Mouse (Mus musculus) CD4-positive helper T cell, adult 2 months (primary cell): ENCODE results near the gene Plcl2.

Experiments used
- DNase-seq: peaks from one replicate; pipeline ENCODE4 v3.0.0-alpha.2; 2012; ENCODE audit warnings: low read depth, missing footprints, low spot score

Plcl2 gene

GRCm38 (mm10) chr17:50499091-50499790, 10.0 kb upstream of the Plcl2 start:
- peak; percentile 39 for DNase-seq

GRCm38 (mm10) chr17:50500806-50501205, 8.4 kb upstream of the Plcl2 start:
- DNase-seq: no peak

GRCm38 (mm10) chr17:50503075-50503474, 6.1 kb upstream of the Plcl2 start:
- no peak for DNase-seq

- no peak for DNase-seq
Measured at GRCm38 (mm10) chr17:50504070-50504846, 4.9 kb upstream of the Plcl2 start.

GRCm38 (mm10) chr17:50505910-50506634, 3.1 kb upstream of the Plcl2 start:
- DNase-seq: no peak

- no peak for DNase-seq
Measured at GRCm38 (mm10) chr17:50506861-50507321, 2.3 kb upstream of the Plcl2 start.

GRCm38 (mm10) chr17:50508055-50508774, 988 bp upstream of the Plcl2 start:
- DNase-seq: no peak

GRCm38 (mm10) chr17:50508775-50509250, 390 bp upstream of the Plcl2 start:
- peak; percentile 82 for DNase-seq

GRCm38 (mm10) chr17:50510279-50510678, 1.1 kb downstream of the Plcl2 start:
- no peak for DNase-seq

GRCm38 (mm10) chr17:50510741-50511140, 1.5 kb downstream of the Plcl2 start:
- DNase-seq: no peak

GRCm38 (mm10) chr17:50512222-50512621, 3.0 kb downstream of the Plcl2 start:
- no peak for DNase-seq

GRCm38 (mm10) chr17:50512841-50513240, 3.6 kb downstream of the Plcl2 start:
- DNase-seq: peak; percentile 56

- DNase-seq: peak; percentile 46
Measured at GRCm38 (mm10) chr17:50513376-50513775, 4.2 kb downstream of the Plcl2 start.

- no peak for DNase-seq
Measured at GRCm38 (mm10) chr17:50514012-50514411, 4.8 kb downstream of the Plcl2 start.

- DNase-seq: no peak
Measured at GRCm38 (mm10) chr17:50515926-50516325, 6.7 kb downstream of the Plcl2 start.

GRCm38 (mm10) chr17:50517781-50518415, 8.7 kb downstream of the Plcl2 start:
- no peak for DNase-seq

GRCm38 (mm10) chr17:50519588-50519987, 10.4 kb downstream of the Plcl2 start:
- DNase-seq: no peak

GRCm38 (mm10) chr17:50522473-50523083, 13.4 kb downstream of the Plcl2 start:
- no peak for DNase-seq

GRCm38 (mm10) chr17:50524970-50525369, 15.8 kb downstream of the Plcl2 start:
- peak; percentile 86 for DNase-seq

- no peak for DNase-seq
Measured at GRCm38 (mm10) chr17:50525821-50526220, 16.6 kb downstream of the Plcl2 start.
